Mouse (Mus musculus): ENCODE data around the gene Anks6.

GRCm38 (mm10) chr4:46992827-46993473 lies 64.3 kb downstream of the Anks6 start:
- TF ChIP-seq CTCF (IDR thresholded peaks at IDR 0.05; ENCODE audit: low read depth) (no peak), EP300 (IDR thresholded peaks at IDR 0.05; ENCODE audit: low read depth) (no peak)
